Mouse (Mus musculus): Measurements from ENCODE around the gene Npr2. TPM values are rescaled to one million over a fixed set of nuclear protein-coding genes. Genes with fewer than 3 reads are reported as not detected.

Npr2 gene
- polyA plus RNA-seq, 1 experiment = 115 TPM

DNA sequence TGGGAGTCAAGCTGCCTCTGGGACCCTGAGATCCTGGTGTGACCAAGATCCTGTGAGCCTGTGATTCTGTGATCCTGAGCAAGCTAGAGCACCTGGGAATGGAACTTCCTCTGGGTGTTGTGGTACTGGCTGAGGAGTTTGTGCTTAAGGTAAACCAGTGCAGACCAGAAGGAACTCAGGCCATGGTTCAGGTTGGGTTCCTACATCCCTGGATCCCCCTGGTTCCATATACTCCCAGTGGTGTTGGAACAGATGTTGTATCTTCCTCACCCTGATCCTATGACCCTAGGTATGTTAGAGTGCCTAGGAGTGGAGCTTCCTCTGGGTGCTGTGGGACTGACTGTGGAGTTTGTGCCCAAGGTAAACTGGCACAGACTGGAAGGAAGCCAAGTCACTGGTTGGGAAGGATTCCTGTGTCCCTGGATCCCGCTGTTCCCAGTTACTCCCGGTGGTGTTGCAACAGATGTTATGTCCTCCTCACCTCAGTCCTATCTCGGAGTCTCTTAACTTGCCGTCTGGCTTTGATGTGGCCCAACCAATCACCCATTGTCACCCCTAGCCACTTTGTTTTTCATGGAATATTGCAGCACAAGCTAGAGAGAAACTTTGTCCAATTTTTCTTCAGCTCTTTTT, 11.5 kb upstream of the Npr2 start:
- Histone ChIP-seq H3K4me1 (ENCODE audit: control insufficient read depth, insufficient read depth, low read length) (no peaks in the 10 kb centered on the region), H3K27ac (ENCODE audit: insufficient read depth, low read length) (no peak overlapping the region), H3K4me3 (ENCODE audit: insufficient read depth, low read length) (no peak overlapping the region)
- TF ChIP-seq POLR2A (IDR thresholded peaks at IDR 0.05; ENCODE audit: extremely low read depth, insufficient read depth, low read length) = no peak
- no peak for TF ChIP-seq CTCF (IDR thresholded peaks at IDR 0.05; ENCODE audit: extremely low read depth, insufficient read depth, low read length)

DNA sequence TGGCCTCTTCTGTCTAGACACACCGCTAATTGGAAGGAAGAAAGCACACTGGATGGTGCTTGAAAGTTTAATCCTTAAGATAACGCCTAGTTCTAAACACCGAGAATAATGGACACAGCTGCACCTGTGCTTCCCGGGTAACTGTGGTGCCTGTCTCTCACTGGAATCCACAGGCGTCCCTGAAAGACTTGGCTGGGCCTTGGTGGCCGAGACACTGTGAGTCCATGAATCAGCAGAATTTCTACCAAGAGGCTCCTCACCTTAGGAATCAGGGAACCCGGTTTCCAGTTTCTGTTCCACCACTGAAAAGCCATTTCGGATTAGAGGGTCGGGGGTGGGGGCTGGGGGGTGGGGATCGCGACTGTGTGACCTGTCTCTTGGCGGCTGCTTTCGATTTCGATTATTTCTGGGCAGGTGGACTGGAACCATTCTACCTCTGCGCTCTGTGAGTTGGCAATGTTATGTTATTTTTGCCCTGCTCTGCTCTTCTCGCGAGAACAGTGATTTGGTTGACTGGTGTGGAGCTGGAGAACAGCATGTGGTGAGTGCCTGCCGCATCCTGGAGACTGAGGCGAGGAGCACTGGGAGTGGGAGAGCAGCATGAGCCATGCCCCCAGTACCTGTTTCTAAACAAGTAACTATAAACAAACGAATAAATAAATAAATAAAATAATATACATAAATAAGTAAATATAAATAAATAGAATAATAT, 2.5 kb upstream of the Npr2 start:
- no peak overlapping the region for H3K4me3 ChIP-seq (ENCODE audit: insufficient read depth, low read length)
- no peak overlapping the region for H3K27ac ChIP-seq (ENCODE audit: insufficient read depth, low read length)
- TF ChIP-seq POLR2A (IDR thresholded peaks at IDR 0.05; ENCODE audit: extremely low read depth, insufficient read depth, low read length) = peak; percentile 40; the same call in 1 of the 2 replicates
- no peak for TF ChIP-seq CTCF (IDR thresholded peaks at IDR 0.05; ENCODE audit: extremely low read depth, insufficient read depth, low read length)
- no peaks in the 10 kb centered on the region for H3K4me1 ChIP-seq (ENCODE audit: control insufficient read depth, insufficient read depth, low read length)

DNA sequence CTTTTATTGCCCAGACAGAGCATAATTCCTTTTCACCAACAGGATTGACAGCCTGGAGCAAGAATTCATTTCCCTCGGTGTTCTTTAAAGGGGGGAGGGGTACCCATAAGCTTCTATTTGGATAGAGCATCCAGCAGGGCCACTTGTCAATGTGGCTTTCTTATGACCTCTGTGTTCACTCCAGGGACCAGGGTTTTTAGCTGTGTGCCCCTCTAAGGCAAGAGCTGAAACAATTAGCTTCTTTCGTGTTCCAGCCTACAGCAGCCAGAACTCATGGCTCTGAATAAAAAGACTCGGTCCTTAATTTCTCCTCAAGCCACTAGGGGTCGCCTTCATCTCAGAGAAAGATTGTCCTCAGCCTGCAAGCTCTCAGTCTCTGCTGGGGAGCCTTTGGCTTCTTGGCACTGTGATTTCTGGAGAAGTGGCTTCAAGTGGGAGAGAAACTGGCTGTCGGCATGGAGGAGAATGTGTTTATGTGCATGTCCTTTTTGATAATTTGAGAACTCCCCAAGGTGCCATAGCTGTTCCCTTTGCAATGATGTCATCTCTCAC, 1.6 kb upstream of the Npr2 start:
- Histone ChIP-seq H3K4me3 (ENCODE audit: insufficient read depth, low read length) (no peak overlapping the region), H3K4me1 (ENCODE audit: control insufficient read depth, insufficient read depth, low read length) (no peaks in the 10 kb centered on the region), H3K27ac (ENCODE audit: insufficient read depth, low read length) (no peak overlapping the region)
- TF ChIP-seq POLR2A (IDR thresholded peaks at IDR 0.05; ENCODE audit: extremely low read depth, insufficient read depth, low read length) (peak; percentile 43; the same call in 1 of the 2 replicates), CTCF (IDR thresholded peaks at IDR 0.05; ENCODE audit: extremely low read depth, insufficient read depth, low read length) (peak; percentile 81)

DNA sequence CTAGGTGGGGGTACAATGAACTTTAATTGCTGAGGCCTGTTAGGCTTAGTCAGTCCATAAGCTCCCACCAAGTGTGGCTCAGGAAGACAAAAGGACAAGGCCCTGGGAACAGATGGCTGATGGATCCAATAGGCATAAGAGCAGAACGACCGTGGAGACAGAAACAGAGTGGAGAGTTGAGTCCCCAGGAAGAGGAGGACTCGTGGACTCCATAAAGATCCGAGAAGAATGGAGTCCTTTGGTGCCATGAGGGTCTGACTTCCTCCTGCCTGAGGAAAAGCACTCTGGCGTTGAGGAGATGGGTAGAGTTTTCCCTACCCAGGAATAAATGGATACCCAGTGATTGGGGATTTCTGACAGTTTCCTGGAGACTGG, 1.1 kb upstream of the Npr2 start:
- no peak overlapping the region for H3K27ac ChIP-seq (ENCODE audit: insufficient read depth, low read length)
- TF ChIP-seq POLR2A (IDR thresholded peaks at IDR 0.05; ENCODE audit: extremely low read depth, insufficient read depth, low read length) (no peak), CTCF (IDR thresholded peaks at IDR 0.05; ENCODE audit: extremely low read depth, insufficient read depth, low read length) (no peak)
- H3K4me3 ChIP-seq (ENCODE audit: insufficient read depth, low read length) = peak overlapping the region; percentile 83; the same call in 1 of the 2 replicates
- H3K4me1 ChIP-seq (ENCODE audit: control insufficient read depth, insufficient read depth, low read length) = no peaks in the 10 kb centered on the region

DNA sequence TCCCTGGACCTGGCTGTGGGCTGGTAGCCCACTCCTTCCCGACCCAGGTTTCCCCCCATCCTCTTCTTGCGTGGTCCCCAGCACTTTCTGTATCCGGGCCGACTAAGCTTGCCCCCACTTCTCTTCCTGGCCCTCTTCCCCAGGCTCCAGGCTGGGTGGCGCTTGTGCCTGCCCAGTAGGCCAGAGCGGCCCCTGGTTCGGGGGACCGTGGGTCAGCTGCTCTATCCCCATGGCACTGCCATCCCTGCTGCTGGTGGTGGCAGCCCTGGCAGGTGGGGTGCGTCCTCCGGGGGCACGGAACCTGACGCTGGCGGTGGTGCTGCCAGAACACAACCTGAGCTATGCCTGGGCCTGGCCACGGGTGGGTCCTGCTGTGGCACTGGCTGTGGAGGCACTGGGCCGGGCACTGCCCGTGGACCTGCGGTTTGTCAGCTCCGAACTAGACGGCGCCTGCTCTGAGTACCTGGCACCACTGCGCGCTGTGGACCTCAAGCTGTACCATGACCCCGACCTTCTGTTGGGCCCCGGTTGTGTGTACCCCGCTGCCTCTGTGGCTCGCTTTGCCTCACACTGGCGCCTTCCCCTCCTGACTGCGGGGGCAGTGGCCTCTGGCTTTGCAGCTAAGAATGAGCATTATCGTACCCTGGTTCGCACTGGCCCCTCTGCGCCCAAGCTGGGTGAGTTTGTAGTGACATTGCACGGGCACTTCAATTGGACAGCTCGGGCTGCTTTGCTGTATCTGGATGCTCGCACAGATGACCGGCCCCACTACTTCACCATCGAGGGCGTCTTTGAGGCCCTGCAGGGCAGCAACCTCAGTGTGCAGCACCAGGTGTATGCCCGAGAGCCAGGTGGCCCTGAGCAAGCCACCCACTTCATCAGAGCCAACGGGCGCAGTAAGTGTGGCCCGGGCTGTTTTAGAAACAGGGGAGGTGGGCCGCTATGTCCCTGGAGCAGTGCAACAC, 503 bp downstream of the Npr2 start:
- Histone ChIP-seq H3K27ac (ENCODE audit: insufficient read depth, low read length) (no peak overlapping the region), H3K4me1 (ENCODE audit: control insufficient read depth, insufficient read depth, low read length) (no peaks in the 10 kb centered on the region), H3K4me3 (ENCODE audit: insufficient read depth, low read length) (peak overlapping the region; percentile 83)
- no peak for TF ChIP-seq CTCF (IDR thresholded peaks at IDR 0.05; ENCODE audit: extremely low read depth, insufficient read depth, low read length)
- TF ChIP-seq POLR2A (IDR thresholded peaks at IDR 0.05; ENCODE audit: extremely low read depth, insufficient read depth, low read length) = no peak

DNA sequence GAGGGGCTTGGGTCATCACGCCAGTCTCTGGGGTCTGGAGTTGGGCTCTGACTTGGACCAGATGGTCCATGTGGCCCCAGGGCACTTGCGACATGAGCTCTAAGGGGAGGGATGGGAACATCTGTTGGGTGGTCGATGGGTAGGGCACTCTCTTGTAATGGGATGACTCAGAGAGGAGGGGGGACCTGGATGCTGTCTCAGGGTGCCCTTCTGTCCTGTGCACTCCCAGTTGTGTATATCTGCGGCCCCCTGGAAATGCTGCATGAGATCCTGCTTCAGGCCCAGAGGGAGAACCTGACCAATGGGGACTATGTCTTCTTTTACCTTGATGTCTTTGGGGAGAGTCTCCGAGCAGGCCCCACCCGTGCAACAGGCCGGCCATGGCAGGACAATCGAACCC, 1.6 kb downstream of the Npr2 start:
- Histone ChIP-seq H3K27ac (ENCODE audit: insufficient read depth, low read length) (no peak overlapping the region), H3K4me1 (ENCODE audit: control insufficient read depth, insufficient read depth, low read length) (no peaks in the 10 kb centered on the region), H3K4me3 (ENCODE audit: insufficient read depth, low read length) (no peak overlapping the region)
- TF ChIP-seq CTCF (IDR thresholded peaks at IDR 0.05; ENCODE audit: extremely low read depth, insufficient read depth, low read length) = no peak

DNA sequence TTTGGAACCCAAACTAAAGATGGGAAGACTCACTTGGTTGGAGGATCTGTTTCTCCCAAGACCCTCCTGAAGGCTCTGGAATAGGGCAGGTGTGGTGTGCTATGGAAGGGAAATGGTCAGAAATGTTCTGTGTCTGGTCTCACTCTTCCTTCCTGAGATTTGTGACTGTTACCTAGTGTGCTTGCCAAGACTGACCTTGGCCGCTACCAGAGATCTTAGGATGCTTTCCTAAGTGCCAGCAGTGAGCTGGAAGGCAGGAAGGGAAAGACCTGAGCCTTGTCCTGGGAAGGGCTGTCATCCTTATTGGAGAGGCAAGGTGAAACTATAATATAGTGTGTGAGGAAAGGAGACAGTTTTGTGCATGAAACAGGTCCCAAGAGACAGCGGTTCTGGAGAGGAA, 2.0 kb downstream of the Npr2 start:
- H3K27ac ChIP-seq (ENCODE audit: insufficient read depth, low read length) = no peak overlapping the region
- H3K4me3 ChIP-seq (ENCODE audit: insufficient read depth, low read length) = no peak overlapping the region
- TF ChIP-seq POLR2A (IDR thresholded peaks at IDR 0.05; ENCODE audit: extremely low read depth, insufficient read depth, low read length) (no peak), CTCF (IDR thresholded peaks at IDR 0.05; ENCODE audit: extremely low read depth, insufficient read depth, low read length) (no peak)
- H3K4me1 ChIP-seq (ENCODE audit: control insufficient read depth, insufficient read depth, low read length) = no peaks in the 10 kb centered on the region

DNA sequence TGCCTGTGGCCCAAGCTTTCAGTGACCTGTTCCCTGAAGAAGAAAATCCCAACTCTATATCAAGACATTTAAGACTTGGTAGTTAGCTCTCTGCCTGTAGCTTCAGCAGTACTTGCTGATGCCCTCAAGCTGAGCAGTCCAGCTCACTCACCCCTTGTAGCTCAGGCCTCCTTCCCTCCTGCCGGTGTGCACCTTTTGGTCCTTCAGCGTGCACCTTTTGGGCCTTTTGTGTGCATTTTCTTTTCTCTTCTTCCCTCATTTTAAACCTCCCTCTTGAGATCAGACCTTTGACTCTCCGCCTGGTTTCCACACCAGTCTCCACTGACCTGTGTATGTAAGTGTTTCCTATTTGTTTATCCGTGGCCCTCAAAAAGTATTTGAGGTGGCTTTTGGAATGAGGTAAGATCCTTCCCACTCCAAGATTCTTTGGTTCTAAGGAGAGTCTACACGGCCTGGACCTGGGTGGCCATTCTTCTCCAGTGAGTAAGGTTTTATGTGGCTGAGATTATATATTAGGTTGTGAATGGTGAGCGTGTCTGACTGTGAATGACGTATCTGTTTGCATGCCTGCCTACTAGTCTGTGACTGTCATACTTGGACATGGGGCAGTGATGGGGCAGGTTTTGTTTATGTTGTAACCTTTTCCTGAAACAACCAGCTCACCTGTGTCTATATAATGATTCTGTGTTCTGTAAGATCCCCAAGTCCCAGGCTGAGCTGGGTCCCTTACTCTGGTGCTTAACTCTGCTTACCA, 3.1 kb downstream of the Npr2 start:
- Histone ChIP-seq H3K4me1 (ENCODE audit: control insufficient read depth, insufficient read depth, low read length) (no peaks in the 10 kb centered on the region), H3K27ac (ENCODE audit: insufficient read depth, low read length) (no peak overlapping the region), H3K4me3 (ENCODE audit: insufficient read depth, low read length) (no peak overlapping the region)
- TF ChIP-seq CTCF (IDR thresholded peaks at IDR 0.05; ENCODE audit: extremely low read depth, insufficient read depth, low read length) (no peak), POLR2A (IDR thresholded peaks at IDR 0.05; ENCODE audit: extremely low read depth, insufficient read depth, low read length) (no peak)

DNA sequence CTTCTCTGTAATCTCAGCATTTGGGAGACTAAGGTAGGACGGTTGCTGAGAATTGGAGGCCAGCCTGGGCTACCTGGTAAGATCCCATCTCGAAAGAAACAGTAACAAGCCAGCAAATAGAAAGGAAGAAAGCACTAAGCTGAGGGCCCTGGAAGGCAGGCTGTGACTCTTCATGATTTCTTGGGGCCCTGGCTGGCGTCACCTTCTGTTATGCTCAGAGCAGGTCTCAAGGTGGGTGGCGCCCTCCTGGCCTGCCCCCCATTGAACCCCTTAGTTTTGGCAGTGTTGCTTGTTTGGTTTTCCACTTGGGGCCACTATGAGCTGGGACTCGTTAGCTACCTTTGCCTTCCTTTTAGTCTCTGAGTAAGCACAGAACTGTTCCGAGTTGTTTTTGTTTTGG, 5.0 kb downstream of the Npr2 start:
- H3K27ac ChIP-seq (ENCODE audit: insufficient read depth, low read length) = no peak overlapping the region
- TF ChIP-seq CTCF (IDR thresholded peaks at IDR 0.05; ENCODE audit: extremely low read depth, insufficient read depth, low read length) = no peak
- TF ChIP-seq POLR2A (IDR thresholded peaks at IDR 0.05; ENCODE audit: extremely low read depth, insufficient read depth, low read length) = no peak
- no peak overlapping the region for H3K4me3 ChIP-seq (ENCODE audit: insufficient read depth, low read length)
- H3K4me1 ChIP-seq (ENCODE audit: control insufficient read depth, insufficient read depth, low read length) = no peaks in the 10 kb centered on the region
